Mouse (Mus musculus): ENCODE results near the gene Cdc6.

DNA sequence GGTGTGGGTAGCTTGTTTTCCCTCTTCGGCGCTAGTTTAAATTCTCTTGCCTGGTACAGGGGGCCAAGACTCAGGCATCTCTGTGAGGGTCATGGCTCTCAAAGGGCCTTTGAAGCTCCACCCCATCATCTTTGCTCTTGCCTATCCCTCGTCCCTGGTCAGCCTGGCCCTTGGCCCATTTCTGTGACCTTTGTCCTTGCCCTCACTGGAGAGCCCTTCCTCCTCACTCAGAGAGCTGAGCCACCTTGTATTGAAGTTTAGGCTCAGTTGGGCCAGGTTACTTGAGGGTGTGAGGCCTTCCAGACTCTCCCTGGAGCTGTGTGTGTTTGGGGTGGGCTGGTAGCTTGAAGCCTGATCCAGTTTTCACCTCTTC is 38.0 kb downstream of the Cdc6 start:
- TF ChIP-seq CTCF (IDR thresholded peaks at IDR 0.05; ENCODE audit: borderline replicate concordance, control insufficient read depth, extremely low read depth, insufficient read depth, low read length, poor library complexity) (no peak), POLR2A (IDR thresholded peaks at IDR 0.05; ENCODE audit: control insufficient read depth, extremely low read depth, insufficient read depth, low read length, poor library complexity) (no peak)
